Mouse (Mus musculus): Measurements from ENCODE around the gene Dtl.

DNA sequence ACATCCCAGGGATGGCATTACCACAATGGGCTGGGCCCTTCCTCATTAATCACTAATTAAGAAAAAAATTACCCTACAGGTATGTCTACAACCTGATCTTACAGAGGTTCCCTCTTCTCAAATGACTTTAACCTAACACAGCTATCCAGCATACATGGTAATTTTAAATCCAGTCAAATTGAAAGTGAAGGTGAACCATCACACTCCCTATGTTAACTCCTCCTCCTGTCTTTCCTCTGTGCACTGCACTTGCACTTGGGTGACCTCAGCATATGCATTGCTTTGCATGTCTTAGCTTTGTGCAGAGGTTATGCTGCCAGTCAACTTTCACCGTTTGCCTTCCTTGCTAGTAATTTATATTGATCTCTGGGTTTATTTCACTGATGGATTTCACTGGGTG lies 34.2 kb upstream of the Dtl start:
- TF ChIP-seq FLI1 (IDR thresholded peaks at IDR 0.05; ENCODE audit: low read length) = no peak
- no peak for TF ChIP-seq GATA1 (IDR thresholded peaks at IDR 0.05; ENCODE audit: borderline replicate concordance, low read length)

Data from megakaryocyte, embryonic 14.5 days (primary cell).